Mouse (Mus musculus) embryonic facial prominence, embryonic 15.5 days (tissue): ENCODE results near the gene Cpt1b. TPM values are rescaled to one million over a fixed set of nuclear protein-coding genes. Genes with fewer than 3 reads are reported as not detected.

Experiments used
- ATAC-seq: fragments of 200-750 bp; cut with Nextera tagmentation; 2 replicates; pipeline ENCODE4 v1.8.0; 2017; ENCODE audit warnings: low read depth, moderate TSS enrichment; ENCODE audit not compliant: insufficient number of reproducible peaks, low FRiP score, low TSS enrichment
- H3K27ac ChIP-seq: fragments of 300-500 bp; sonication (generic); replicated peaks from 2 replicates; pipeline ENCODE4 v1.5.1; 2015; ENCODE audit warnings: mild to moderate bottlenecking, inconsistent platforms
- H3K27me3 ChIP-seq: fragments of 300-500 bp; sonication (generic); 2 replicates; pipeline ENCODE4 v1.6.1; 2015; ENCODE audit warnings: inconsistent platforms
- H3K36me3 ChIP-seq: fragments of 300-500 bp; sonication (generic); 2 replicates; pipeline ENCODE4 v1.6.1; 2015; ENCODE audit warnings: mild to moderate bottlenecking, inconsistent platforms
- H3K4me1 ChIP-seq: fragments of 300-500 bp; sonication (generic); 2 replicates; pipeline ENCODE4 v1.6.1; 2015; ENCODE audit warnings: inconsistent platforms
- H3K4me2 ChIP-seq: fragments of 300-500 bp; sonication (generic); replicated peaks from 2 replicates; pipeline ENCODE4 v1.6.1; 2015; ENCODE audit warnings: mild to moderate bottlenecking, inconsistent platforms
- H3K4me3 ChIP-seq: fragments of 300-500 bp; sonication (generic); replicated peaks from 2 replicates; pipeline ENCODE4 v1.5.1; 2015; ENCODE audit warnings: mild to moderate bottlenecking, inconsistent platforms
- H3K9ac ChIP-seq: fragments of 300-500 bp; sonication (generic); 2 replicates; pipeline ENCODE4 v1.6.1; 2015; ENCODE audit warnings: inconsistent platforms
- H3K9me3 ChIP-seq: fragments of 300-500 bp; sonication (generic); replicated peaks from 2 replicates; pipeline ENCODE4 v1.6.1; 2016; ENCODE audit warnings: inconsistent platforms
- WGBS: fragments of 180-500 bp; shearing (Covaris S2); methylation state at CpG from one replicate; pipeline ENCODE4 v1.1.7; 2015; 5-methylcytosine and 5-hydroxymethylcytosine counted together
- polyA plus RNA-seq: library from polyadenylated mRNA; unstranded; fragments of >200 nt; fragmentation: Nextera tagmentation; extraction: Ambion mirVana; gene quantifications from 2 replicates; pipeline ENCODE4 v1.2.1, GENCODE M21; 2015

Cpt1b gene
- polyA plus RNA-seq, 1 experiment from 2014 or later: 1.1 TPM

DNA sequence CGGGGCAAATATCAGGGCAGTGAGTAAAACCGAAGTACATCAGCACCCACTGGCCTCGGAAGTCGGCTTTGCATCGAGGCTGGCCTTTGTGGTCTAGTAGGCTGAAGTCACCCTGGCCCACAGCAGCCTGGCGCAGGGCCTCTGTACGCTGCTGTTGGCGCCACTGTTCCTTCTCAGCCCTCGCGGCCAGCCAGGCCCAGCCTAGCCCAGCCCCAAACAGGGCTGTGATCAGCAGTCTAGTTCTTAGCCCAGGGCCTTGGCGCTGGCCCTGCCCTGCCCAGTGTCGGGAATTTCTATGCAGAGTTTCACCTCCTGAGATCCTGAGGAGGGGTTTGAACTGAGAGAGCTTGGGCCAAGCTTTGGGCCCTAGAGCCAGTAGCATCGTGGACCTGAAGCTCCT is 53.6 kb downstream of the Cpt1b start:
- peaks cover 13% of the 10 kb centered on the region for H3K27me3 ChIP-seq
- no peak for ATAC-seq

More for the DNA sequence above, 53.6 kb downstream of the Cpt1b start:
- H3K9ac ChIP-seq: no peak overlapping the region
- peaks cover 19% of the 10 kb centered on the region for H3K4me1 ChIP-seq
- H3K9me3 ChIP-seq: no peaks in the 10 kb centered on the region
- H3K4me2 ChIP-seq: no peak overlapping the region
- no peak overlapping the region for H3K27ac ChIP-seq
- WGBS: 82% methylated on average over 13 of the region's 13 CpGs
- H3K4me3 ChIP-seq: no peak overlapping the region
- peaks cover 55% of the 10 kb centered on the region for H3K36me3 ChIP-seq

Other genes starting within 250 kb of the Cpt1b start
- 157 and 161 TPM in 2 replicates for gene Plxnb2, start 245.1 kb downstream of the Cpt1b start, polyA plus RNA-seq
- 16.3 and 16.7 TPM in 2 replicates for gene Dennd6b, start 229.4 kb downstream of the Cpt1b start, polyA plus RNA-seq
- gene Ppp6r2, start 214.3 kb downstream of the Cpt1b start, polyA plus RNA-seq: 33.3 and 35.8 TPM in 2 replicates
- 57.3 and 65.5 TPM in 2 replicates for gene Sbf1, start 110.6 kb downstream of the Cpt1b start, polyA plus RNA-seq
- gene Adm2, start 103.1 kb downstream of the Cpt1b start, polyA plus RNA-seq: 0.55 and 0.91 TPM in 2 replicates
- not detected in 2 replicates for gene Miox, start 91.5 kb downstream of the Cpt1b start, polyA plus RNA-seq
- gene Lmf2, start 70.2 kb downstream of the Cpt1b start, polyA plus RNA-seq: 73.0 and 79.9 TPM in 2 replicates
- gene Ncaph2, start 70.1 kb downstream of the Cpt1b start, polyA plus RNA-seq: 150 and 160 TPM in 2 replicates
- gene Sco2, start 52.0 kb downstream of the Cpt1b start, polyA plus RNA-seq: 4.9 and 6.9 TPM in 2 replicates
- 1.8 and 2.0 TPM in 2 replicates for gene Tymp, start 48.8 kb downstream of the Cpt1b start, polyA plus RNA-seq
- 8.2 and 14.5 TPM in 2 replicates for gene Odf3b, start 46.6 kb downstream of the Cpt1b start, polyA plus RNA-seq
- gene Klhdc7b, start 40.9 kb downstream of the Cpt1b start, polyA plus RNA-seq: not detected in 2 replicates
- not detected in 2 replicates for gene Syce3, start 15.4 kb downstream of the Cpt1b start, polyA plus RNA-seq
- 4.8 TPM in 2 replicates for gene C730034F03Rik, start 3.7 kb upstream of the Cpt1b start, polyA plus RNA-seq
- gene Gm44502, start 3.8 kb upstream of the Cpt1b start, polyA plus RNA-seq: not detected in 2 replicates
- gene Chkb, start 4.0 kb upstream of the Cpt1b start, polyA plus RNA-seq: 56.4 and 59.6 TPM in 2 replicates
- gene Mapk8ip2, start 28.1 kb upstream of the Cpt1b start, polyA plus RNA-seq: 3.4 and 4.9 TPM in 2 replicates
- 27.8 and 30.1 TPM in 2 replicates for gene Arsa, start 51.6 kb upstream of the Cpt1b start, polyA plus RNA-seq
- gene Shank3, start 73.8 kb upstream of the Cpt1b start, polyA plus RNA-seq: 2.3 and 3.0 TPM in 2 replicates
- 0.13 and 0.24 TPM in 2 replicates for gene Acr, start 142.5 kb upstream of the Cpt1b start, polyA plus RNA-seq
- gene Rabl2, start 166.1 kb upstream of the Cpt1b start, polyA plus RNA-seq: 46.2 and 57.3 TPM in 2 replicates